11 mouse cellular contexts compared by ENCODE assay signal in genomic region chr16:40639621-40640371, GRCm38 (mm10).
DNase-seq lines count a peak whose midpoint lies in the region; ATAC-seq lines count a peak whose summit lies in the region.
"Had no signal": no experiment of that assay in that cellular context is flagged by ENCODE, and none has a peak within 500 bp of the region (broad histone marks: within the 10 kb centered on the region; RNA-seq: fewer than 3 reads in every experiment).

No protein-coding gene starts in this region.

- no peaks in the 10 kb centered on the region for H3K27me3 ChIP-seq in midbrain, embryonic 11.5 days (ENCODE audit: control insufficient read depth, insufficient read depth, low read length)
- H3K27me3 ChIP-seq in midbrain, embryonic 10.5 days (ENCODE audit: low read depth, poor library complexity, severe bottlenecking), result no peaks in the 10 kb centered on the region
- no peaks in the 10 kb centered on the region for H3K27me3 ChIP-seq in limb, embryonic 10.5 days (ENCODE audit: low read depth, poor library complexity, severe bottlenecking)
- H3K27me3 ChIP-seq: liver, embryonic 13.5 days had no signal

- ATAC-seq in midbrain, embryonic 11.5 days (ENCODE audit: low FRiP score), result 0 out of 2 replicates have a peak, but pooled peaks have one; percentile 42

- no peak overlapping the region for H3K9ac ChIP-seq in midbrain, embryonic 11.5 days (ENCODE audit: low read length)
- H3K9ac ChIP-seq: liver, embryonic 13.5 days had no signal

- no peak overlapping the region for H3K27ac ChIP-seq in midbrain, embryonic 11.5 days (ENCODE audit: low read depth, low read length)
- H3K27ac ChIP-seq in midbrain, embryonic 10.5 days (replicated peaks), result no peak overlapping the region
- no peak overlapping the region for H3K27ac ChIP-seq in limb, embryonic 10.5 days
- H3K27ac ChIP-seq: liver, embryonic 13.5 days had no signal

- peak; percentile 12 for DNase-seq in embryo, embryonic 10.5 days (ENCODE audit: low spot score)
- no peak for DNase-seq in embryo, embryonic 10 days (ENCODE audit: low spot score)
- no peak for DNase-seq in midbrain, embryonic 11.5 days (ENCODE audit: low spot score, missing footprints)
- DNase-seq in midbrain, embryonic 10.5 days (ENCODE audit: low spot score), result no peak
- peak; percentile 54 for DNase-seq in limb, embryonic 10.5 days (ENCODE audit: low spot score)
- peak; percentile 4 for DNase-seq in retina, postnatal 7 days (ENCODE audit: low read depth, low spot score)
- DNase-seq in cerebellum, adult 9-10 months, result no peak
- DNase-seq in layer of hippocampus, postnatal 10 days (ENCODE audit: low spot score in 2 of 2), result no peak
- DNase-seq: adrenal gland, postnatal 36 days; cerebellum, adult 9-11 months; liver, embryonic 13.5 days had no signal

- H3K4me1 ChIP-seq in midbrain, embryonic 11.5 days (ENCODE audit: control insufficient read depth, insufficient read depth, low read length), result no peaks in the 10 kb centered on the region
- H3K4me1 ChIP-seq in midbrain, embryonic 10.5 days, result no peaks in the 10 kb centered on the region
- peaks cover 10% of the 10 kb centered on the region for H3K4me1 ChIP-seq in limb, embryonic 10.5 days
- H3K4me1 ChIP-seq: liver, embryonic 13.5 days had no signal

- no peaks in the 10 kb centered on the region for H3K9me3 ChIP-seq in midbrain, embryonic 11.5 days (ENCODE audit: control insufficient read depth, low read length)
- no peaks in the 10 kb centered on the region for H3K9me3 ChIP-seq in midbrain, embryonic 10.5 days (replicated peaks)
- no peaks in the 10 kb centered on the region for H3K9me3 ChIP-seq in limb, embryonic 10.5 days (replicated peaks)
- H3K9me3 ChIP-seq: liver, embryonic 13.5 days had no signal

- no peaks in the 10 kb centered on the region for H3K36me3 ChIP-seq in midbrain, embryonic 11.5 days (ENCODE audit: control insufficient read depth, insufficient read depth, low read length)
- H3K36me3 ChIP-seq in midbrain, embryonic 10.5 days, result no peaks in the 10 kb centered on the region
- H3K36me3 ChIP-seq in limb, embryonic 10.5 days, result no peaks in the 10 kb centered on the region
- H3K36me3 ChIP-seq: liver, embryonic 13.5 days had no signal

- H3K4me3 ChIP-seq in midbrain, embryonic 11.5 days (ENCODE audit: low read depth, low read length), result no peak overlapping the region
- H3K4me3 ChIP-seq in midbrain, embryonic 10.5 days, result no peak overlapping the region
- H3K4me3 ChIP-seq in limb, embryonic 10.5 days, result no peak overlapping the region
- H3K4me3 ChIP-seq: liver, embryonic 13.5 days had no signal

- no peak overlapping the region for H3K4me2 ChIP-seq in midbrain, embryonic 11.5 days
- H3K4me2 ChIP-seq: liver, embryonic 13.5 days had no signal

- 85% methylated on average over 3 of the region's 3 CpGs for WGBS in midbrain, embryonic 11.5 days
- 85% methylated on average over 3 of the region's 3 CpGs for WGBS in midbrain, embryonic 10.5 days
- 86% methylated on average over 3 of the region's 3 CpGs for WGBS in limb, embryonic 10.5 days

Comparison
In these comparisons a context has a peak if more than half of its experiments do, and no peak if none do; other contexts are left out.
1. DNase-seq: peak in embryo, embryonic 10.5 days (single experiment), limb, embryonic 10.5 days (single experiment) and retina, postnatal 7 days (single experiment); none in embryo, embryonic 10 days (single experiment), midbrain, embryonic 11.5 days (single experiment), midbrain, embryonic 10.5 days (single experiment), cerebellum, adult 9-10 months (single experiment) and layer of hippocampus, postnatal 10 days (0 of 2).